Mouse (Mus musculus) cerebellum, postnatal 14 days (tissue): ENCODE measurements around the gene Gcnt4.

Experiments used
- DNase-seq, 2 experiments: peaks; one replicate each; pipeline ENCODE4 v3.0.0; 2021; ENCODE audit warnings: mixed read lengths in 2 of 2

Gcnt4 gene

GRCm38 (mm10) chr13:96951880-96952279 lies 27.4 kb downstream of the Gcnt4 start:
- DNase-seq, result no peak

GRCm38 (mm10) chr13:96956466-96956865 lies 32.0 kb downstream of the Gcnt4 start:
- DNase-seq, result no peak

DNA sequence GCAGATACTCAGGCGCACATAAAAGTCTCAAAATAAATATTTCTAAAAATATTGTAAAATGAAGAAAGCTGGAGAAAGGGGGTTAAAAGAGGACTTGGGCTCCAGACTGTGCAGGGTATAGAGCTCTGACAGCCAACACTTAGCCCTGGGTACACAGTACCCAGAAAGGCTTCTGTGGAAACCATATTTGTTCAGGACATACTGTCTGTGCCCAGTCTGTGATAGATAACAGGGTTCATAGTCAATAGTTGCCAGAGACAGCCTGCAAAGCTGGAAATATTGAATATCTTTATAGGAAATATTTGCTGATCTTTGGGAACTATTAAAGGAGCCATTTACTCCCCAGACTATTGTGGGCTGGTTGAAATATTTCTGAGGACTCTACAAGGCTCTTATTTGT lies 35.5 kb downstream of the Gcnt4 start:
- no peak for DNase-seq

- no peak for DNase-seq
Measured at GRCm38 (mm10) chr13:96961366-96962157, 37.1 kb downstream of the Gcnt4 start.

- DNase-seq, result no peak
Measured at GRCm38 (mm10) chr13:96962801-96963200, 38.3 kb downstream of the Gcnt4 start.

GRCm38 (mm10) chr13:96964981-96965380 lies 40.5 kb downstream of the Gcnt4 start:
- no peak for DNase-seq

GRCm38 (mm10) chr13:96966210-96967089 lies 42.0 kb downstream of the Gcnt4 start:
- no peak for DNase-seq

- DNase-seq, result peak; percentile 4 to 11
Measured at GRCm38 (mm10) chr13:96967091-96967490, 42.6 kb downstream of the Gcnt4 start.

DNA sequence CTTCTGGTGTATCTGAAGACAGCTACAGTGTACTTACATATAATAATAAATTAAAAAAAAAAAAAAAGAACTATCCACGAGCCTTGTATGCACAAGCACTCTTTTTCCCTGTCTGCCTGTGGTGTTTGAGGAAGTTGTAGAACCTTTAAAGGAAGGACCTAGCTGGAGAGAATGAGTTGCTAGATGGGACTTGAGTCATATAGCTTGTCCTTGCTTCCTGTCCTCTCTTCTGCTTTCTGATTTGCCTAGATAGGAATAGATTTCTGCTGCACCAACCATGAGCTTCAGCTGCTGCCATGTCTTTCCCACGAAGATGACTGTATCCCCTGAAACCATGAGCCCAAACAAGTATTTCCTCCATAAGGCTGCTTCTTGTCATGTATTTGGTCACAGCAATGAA lies 43.3 kb downstream of the Gcnt4 start:
- no peak for DNase-seq

GRCm38 (mm10) chr13:96971076-96971475 lies 46.6 kb downstream of the Gcnt4 start:
- DNase-seq, result no peak

GRCm38 (mm10) chr13:96971861-96972282 lies 47.4 kb downstream of the Gcnt4 start:
- no peak for DNase-seq

DNA sequence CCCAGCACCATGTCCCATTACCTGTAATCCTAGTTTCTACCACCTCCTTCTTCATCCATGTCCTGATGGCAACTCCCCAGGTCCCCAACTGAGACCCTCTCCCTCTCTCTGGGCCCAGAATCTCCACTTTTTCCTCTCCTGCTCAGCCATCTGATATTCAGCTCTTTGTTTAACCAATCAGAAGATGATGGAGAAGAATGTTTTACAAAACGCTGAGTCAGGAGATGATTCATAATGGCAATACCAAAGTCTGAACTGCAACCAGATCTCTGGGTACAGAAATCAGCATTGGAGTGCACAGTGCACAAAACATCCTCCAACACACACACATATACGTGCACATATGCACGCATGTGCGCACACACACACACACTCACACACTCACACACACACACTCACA lies 48.8 kb downstream of the Gcnt4 start:
- no peak for DNase-seq

DNA sequence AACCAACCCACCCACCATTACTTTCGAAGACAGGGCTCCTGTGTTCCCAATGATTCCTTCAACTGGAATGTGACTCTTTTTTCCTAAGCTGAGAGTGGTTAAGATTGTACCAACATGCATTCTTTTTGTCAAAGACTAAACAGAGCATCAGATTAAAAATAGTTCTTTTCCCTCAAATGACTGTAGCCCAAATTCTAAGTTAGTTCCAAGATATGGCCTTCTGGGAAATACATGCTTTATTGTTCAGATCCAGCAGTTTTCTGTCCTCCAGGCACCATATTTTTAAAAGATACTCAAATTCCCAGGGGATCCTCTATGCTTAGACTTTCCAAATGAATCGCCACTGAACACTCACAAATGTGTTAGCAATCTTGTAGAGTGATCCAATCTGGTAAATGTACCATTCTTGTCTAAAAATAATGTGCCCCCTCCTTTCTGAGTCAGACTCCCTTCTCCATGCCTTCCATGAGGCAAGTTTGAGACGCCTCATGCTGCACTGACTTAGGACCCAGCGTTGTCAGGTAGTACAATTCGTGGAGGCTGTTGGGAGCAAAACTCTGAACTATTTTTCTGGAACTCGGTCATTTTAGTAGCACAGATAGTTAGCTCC lies 52.6 kb downstream of the Gcnt4 start:
- no peak for DNase-seq

DNA sequence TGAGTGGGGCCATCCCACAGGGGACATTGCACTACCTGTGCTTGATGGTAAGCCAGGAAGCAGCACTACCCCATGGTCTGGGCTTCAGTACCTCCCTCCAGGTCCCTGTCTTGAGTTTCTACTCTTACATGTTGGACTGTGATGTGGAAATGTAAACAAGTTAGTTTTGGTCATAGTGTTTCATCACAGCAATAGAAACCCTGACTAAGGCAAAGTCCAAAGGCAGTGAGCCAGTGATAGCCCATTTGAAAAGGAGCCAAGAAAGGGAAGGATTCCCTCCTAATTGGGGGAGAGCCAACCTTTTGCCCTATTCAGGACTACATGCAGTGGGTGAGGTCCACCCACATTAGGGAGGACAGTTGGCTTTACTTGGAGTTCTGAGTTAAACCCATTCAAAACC lies 56.1 kb downstream of the Gcnt4 start:
- DNase-seq, result no peak

DNA sequence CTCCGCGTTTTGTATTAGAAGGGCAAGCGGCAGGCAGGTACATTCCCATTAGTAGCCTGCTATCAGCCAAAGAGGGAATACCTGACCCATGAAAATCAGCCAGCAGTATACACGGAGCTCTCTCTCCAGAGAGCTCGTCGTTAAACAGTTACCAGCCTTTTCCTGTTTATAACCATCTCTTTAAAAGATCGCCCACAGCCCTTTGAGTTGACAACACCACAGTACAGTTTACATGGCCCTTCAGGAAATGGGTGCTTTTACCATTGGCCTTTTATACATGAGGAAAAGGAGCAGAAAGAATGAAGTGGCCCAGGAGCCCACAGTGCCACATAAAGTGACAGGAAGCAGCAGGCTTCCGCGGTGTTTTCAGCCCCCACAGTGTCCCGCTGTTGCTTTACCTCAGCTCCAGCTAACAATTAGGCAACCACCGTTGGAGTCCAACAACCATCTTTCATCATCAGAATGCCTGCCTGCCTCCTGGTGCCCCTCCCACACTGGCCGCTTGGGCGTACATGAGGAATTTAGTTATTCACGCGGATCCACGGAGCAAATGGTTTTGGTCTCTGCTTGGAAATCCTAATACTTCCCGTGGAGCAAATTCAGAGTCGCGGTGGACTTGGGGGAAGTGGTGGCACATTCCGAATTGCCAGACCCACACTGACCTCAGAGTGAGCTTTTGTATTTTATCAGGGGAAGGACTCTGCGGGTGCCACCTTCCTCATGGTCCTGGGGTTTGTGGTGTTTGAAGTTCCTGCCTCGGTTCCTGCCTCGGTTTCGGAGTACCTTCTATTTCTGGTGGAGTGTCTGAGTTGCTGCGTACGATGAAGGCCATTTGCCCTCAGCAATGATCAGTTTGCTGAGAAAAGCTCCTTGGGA lies 59.0 kb downstream of the Gcnt4 start:
- no peak for DNase-seq

GRCm38 (mm10) chr13:96984688-96985087 lies 60.2 kb downstream of the Gcnt4 start:
- DNase-seq, result no peak

GRCm38 (mm10) chr13:96985599-96986275 lies 61.2 kb downstream of the Gcnt4 start:
- DNase-seq, result no peak

DNA sequence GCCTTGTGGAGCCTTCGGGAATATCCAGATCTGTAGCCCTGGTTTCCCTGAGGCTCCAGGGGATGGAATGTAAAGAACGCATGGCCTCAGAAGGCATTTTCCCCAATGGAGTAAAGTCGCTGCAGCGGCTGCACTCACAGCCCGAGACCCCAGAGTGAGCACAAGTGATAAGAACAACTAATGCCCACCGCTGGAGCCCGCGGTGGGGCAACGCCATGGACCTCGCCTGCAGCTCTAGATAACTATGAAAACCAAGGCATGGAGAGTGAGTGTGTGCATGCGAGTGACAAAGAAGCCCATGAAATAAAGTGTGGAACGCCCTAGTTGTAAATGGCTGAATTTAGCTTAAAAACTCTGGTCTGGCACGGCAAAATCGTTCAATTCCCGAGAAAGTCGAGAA lies 64.6 kb downstream of the Gcnt4 start:
- DNase-seq, result no peak

GRCm38 (mm10) chr13:96990045-96990444 lies 65.6 kb downstream of the Gcnt4 start:
- no peak for DNase-seq

DNA sequence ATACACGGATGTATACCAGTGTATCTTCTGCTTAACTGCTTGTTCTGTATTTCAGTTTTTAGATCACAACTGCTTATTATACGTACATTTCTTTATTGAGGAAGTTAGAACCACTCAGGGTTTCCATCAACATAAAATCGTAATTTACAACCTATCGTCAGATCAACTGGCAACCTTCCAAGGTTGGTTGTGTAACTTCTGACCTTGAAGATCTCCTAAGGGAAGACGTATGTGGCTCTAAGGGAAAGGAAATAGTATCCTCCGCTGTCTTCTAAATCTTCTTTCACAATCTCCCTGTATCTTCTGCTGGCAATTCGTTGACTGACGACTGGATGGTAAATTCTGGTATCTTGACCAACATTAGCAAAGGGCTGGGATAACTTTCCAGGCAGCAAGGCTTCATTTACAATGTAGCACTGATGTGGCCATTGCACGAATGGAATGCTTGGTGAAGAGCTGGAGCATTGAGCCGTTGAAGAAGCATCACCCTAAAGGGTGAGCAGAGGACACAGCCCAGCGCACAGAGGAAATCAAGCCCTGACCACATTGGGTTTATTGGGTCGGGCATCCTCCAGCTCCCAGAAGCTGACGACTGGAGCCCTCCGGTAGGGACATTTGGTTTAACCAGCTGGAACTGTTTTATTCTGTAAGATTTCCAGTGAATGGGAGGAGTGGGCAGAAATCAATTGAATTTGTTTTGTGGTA lies 66.2 kb downstream of the Gcnt4 start:
- DNase-seq, result no peak

DNA sequence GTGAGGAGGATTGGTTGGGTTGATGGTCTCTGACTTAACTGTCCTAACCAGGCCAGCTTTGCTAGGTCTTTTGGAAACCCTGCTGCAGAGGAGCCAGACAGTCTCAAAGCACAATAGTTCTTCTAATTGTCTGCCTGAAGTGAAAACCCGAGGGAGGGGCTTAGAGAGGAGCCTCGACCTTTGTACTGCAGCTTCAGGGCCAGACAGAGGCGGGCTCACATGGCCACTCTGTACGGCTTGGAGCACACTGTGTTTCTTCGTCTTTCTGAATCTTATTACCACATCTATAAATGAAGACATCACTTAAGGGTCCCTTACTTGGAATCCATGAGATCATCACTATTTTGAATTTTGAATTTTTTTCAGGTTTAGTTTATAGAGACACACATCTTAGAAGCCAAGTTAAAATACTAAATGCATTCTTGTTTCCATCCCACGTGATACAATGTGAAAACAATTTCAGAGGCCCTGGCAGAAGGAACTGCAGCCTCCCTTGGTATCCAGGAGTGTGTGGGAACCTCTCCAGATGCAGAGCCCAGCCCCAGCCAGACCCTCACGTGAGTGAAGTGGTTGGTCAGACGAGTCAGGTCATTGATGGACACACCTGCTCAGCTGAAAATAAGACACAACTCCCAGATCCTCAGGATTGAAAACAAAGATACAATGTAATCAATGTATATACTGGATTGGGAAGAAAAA lies 69.0 kb downstream of the Gcnt4 start:
- no peak for DNase-seq
